Mouse (Mus musculus) forebrain, embryonic 16.5 days (tissue): ENCODE results near the gene Insl3. TPM values are rescaled to one million over a fixed set of nuclear protein-coding genes. Genes with fewer than 3 reads are reported as not detected.
"Not testable (repeated sequence)": the region's sequence is repeated elsewhere in the genome, so short reads cannot be mapped to it uniquely, and the experiment has no call there.

Experiments used
- ATAC-seq: fragments of 200-750 bp; cut with Nextera tagmentation; 2 replicates; pipeline ENCODE4 v1.8.0; 2017; ENCODE audit warnings: mild to moderate bottlenecking, moderate library complexity
- H3K27ac ChIP-seq: fragments of 300-500 bp; sonication (generic); 2 replicates; pipeline ENCODE4 v1.5.1; 2014; ENCODE audit warnings: low read length, control low read depth
- H3K27me3 ChIP-seq: fragments of 300-500 bp; sonication (generic); replicated peaks from 2 replicates; pipeline ENCODE4 v1.6.1; 2014; ENCODE audit warnings: low read length; ENCODE audit not compliant: control insufficient read depth, insufficient read depth
- H3K36me3 ChIP-seq: fragments of 300-500 bp; sonication (generic); 2 replicates; pipeline ENCODE4 v1.6.1; 2014; ENCODE audit not compliant: control insufficient read depth, insufficient read depth
- H3K4me1 ChIP-seq: fragments of 300-500 bp; sonication (generic); replicated peaks from 2 replicates; pipeline ENCODE4 v1.6.1; 2014; ENCODE audit warnings: low read length; ENCODE audit not compliant: control insufficient read depth, insufficient read depth
- H3K4me2 ChIP-seq: fragments of 300-500 bp; sonication (generic); 2 replicates; pipeline ENCODE4 v1.6.1; 2014; ENCODE audit warnings: mild to moderate bottlenecking, low read length, control low read depth
- H3K4me3 ChIP-seq: fragments of 300-500 bp; sonication (generic); replicated peaks from 2 replicates; pipeline ENCODE4 v1.5.1; 2014; ENCODE audit warnings: mild to moderate bottlenecking, low read length, control low read depth
- H3K9ac ChIP-seq: fragments of 300-500 bp; sonication (generic); replicated peaks from 2 replicates; pipeline ENCODE4 v1.6.1; 2014; ENCODE audit warnings: low read depth, low read length, control low read depth
- H3K9me3 ChIP-seq: fragments of 300-500 bp; sonication (generic); 2 replicates; pipeline ENCODE4 v1.6.1; 2016; ENCODE audit warnings: low read length; ENCODE audit not compliant: control insufficient read depth
- WGBS: fragments of 180-500 bp; shearing (Covaris S2); extraction: QIAGEN DNeasy Blood & Tissue Kit; methylation state at CpG from one replicate; pipeline ENCODE4 v1.1.7; 2014; 5-methylcytosine and 5-hydroxymethylcytosine counted together
- polyA plus RNA-seq: library from polyadenylated mRNA; unstranded; fragments of >200 nt; fragmentation: Nextera tagmentation; extraction: Ambion mirVana; gene quantifications from 2 replicates; pipeline ENCODE4 v1.2.1, GENCODE M21; 2015

The Insl3 gene
- polyA plus RNA-seq, 1 experiment from 2014 or later, result not detected

- peaks cover 20% of the 10 kb centered on the region for H3K4me1 ChIP-seq
- no peak overlapping the region for H3K27ac ChIP-seq
- no peak for ATAC-seq
- 43% methylated on average over 12 of the region's 12 CpGs for WGBS
- no peak overlapping the region for H3K9ac ChIP-seq
- no peak overlapping the region for H3K4me3 ChIP-seq
- no peak overlapping the region for H3K4me2 ChIP-seq
- no peaks in the 10 kb centered on the region for H3K36me3 ChIP-seq
- H3K9me3 ChIP-seq, result no peaks in the 10 kb centered on the region
- H3K27me3 ChIP-seq, result peaks cover 98% of the 10 kb centered on the region
These were observed 6.2 kb upstream of the Insl3 start for GRCm38 (mm10) chr8:71682832-71683231.

- Histone ChIP-seq H3K9ac (no peak overlapping the region), H3K27me3 (peaks cover 98% of the 10 kb centered on the region), H3K4me3 (no peak overlapping the region), H3K4me1 (peaks cover 16% of the 10 kb centered on the region), H3K4me2 (no peak overlapping the region), H3K36me3 (no peaks in the 10 kb centered on the region), H3K27ac (no peak overlapping the region), H3K9me3 (no peaks in the 10 kb centered on the region)
- no peak for ATAC-seq
- 8% methylated on average over 10 of the region's 10 CpGs for WGBS
These were observed 4.3 kb upstream of the Insl3 start for GRCm38 (mm10) chr8:71684701-71685100.

- Histone ChIP-seq H3K36me3 (no peaks in the 10 kb centered on the region), H3K27ac (no peak overlapping the region), H3K4me3 (peak overlapping the region; percentile 43), H3K27me3 (peaks cover 100% of the 10 kb centered on the region), H3K9me3 (no peaks in the 10 kb centered on the region), H3K9ac (peak overlapping the region; percentile 41; the same call in 1 of the 2 replicates), H3K4me2 (peak overlapping the region; percentile 67), H3K4me1 (peaks cover 12% of the 10 kb centered on the region)
- WGBS, result 1% methylated on average over 29 of the region's 29 CpGs
- ATAC-seq, result peak; percentile 37
These were observed 3.4 kb upstream of the Insl3 start for GRCm38 (mm10) chr8:71685573-71685972.

GRCm38 (mm10) chr8:71686143-71686734, 2.8 kb upstream of the Insl3 start:
- peak overlapping the region; percentile 67 for H3K4me2 ChIP-seq
- peak overlapping the region; percentile 41; the same call in 1 of the 2 replicates for H3K9ac ChIP-seq
- 1% methylated on average over 23 of the region's 23 CpGs for WGBS
- peak overlapping the region; percentile 43 for H3K4me3 ChIP-seq
- peaks cover 98% of the 10 kb centered on the region for H3K27me3 ChIP-seq
- no peaks in the 10 kb centered on the region for H3K36me3 ChIP-seq
- ATAC-seq, result peak; percentile 21
- no peak overlapping the region for H3K27ac ChIP-seq
- peaks cover 12% of the 10 kb centered on the region for H3K4me1 ChIP-seq
- no peaks in the 10 kb centered on the region for H3K9me3 ChIP-seq

GRCm38 (mm10) chr8:71687616-71688015, 1.4 kb upstream of the Insl3 start:
- H3K4me2 ChIP-seq, result no peak overlapping the region
- H3K27me3 ChIP-seq, result peaks cover 98% of the 10 kb centered on the region
- H3K36me3 ChIP-seq, result no peaks in the 10 kb centered on the region
- no peak for ATAC-seq
- H3K27ac ChIP-seq, result no peak overlapping the region
- H3K4me1 ChIP-seq, result peaks cover 13% of the 10 kb centered on the region
- no peaks in the 10 kb centered on the region for H3K9me3 ChIP-seq
- WGBS, result 3% methylated on average over 8 of the region's 8 CpGs
- no peak overlapping the region for H3K4me3 ChIP-seq
- H3K9ac ChIP-seq, result no peak overlapping the region

GRCm38 (mm10) chr8:71692509-71692908, 3.5 kb downstream of the Insl3 start:
- Histone ChIP-seq H3K4me3 (peak overlapping the region; percentile 18; the same call in 1 of the 2 replicates), H3K27me3 (peaks cover 87% of the 10 kb centered on the region), H3K9ac (no peak overlapping the region), H3K9me3 (no peaks in the 10 kb centered on the region), H3K4me2 (peak overlapping the region; percentile 19; the same call in 1 of the 2 replicates), H3K36me3 (no peaks in the 10 kb centered on the region), H3K27ac (no peak overlapping the region), H3K4me1 (peaks cover 12% of the 10 kb centered on the region)
- ATAC-seq, result no peak
- 2% methylated on average over 30 of the region's 30 CpGs for WGBS

- no peak overlapping the region for H3K9ac ChIP-seq
- peaks cover 12% of the 10 kb centered on the region for H3K4me1 ChIP-seq
- peak overlapping the region; percentile 44 for H3K4me2 ChIP-seq
- peak; percentile 32; the same call in 1 of the 2 replicates for ATAC-seq
- peak overlapping the region; percentile 23 for H3K4me3 ChIP-seq
- no peaks in the 10 kb centered on the region for H3K9me3 ChIP-seq
- peaks cover 81% of the 10 kb centered on the region for H3K27me3 ChIP-seq
- WGBS, result 8% methylated on average over 68 of the region's 68 CpGs
- H3K27ac ChIP-seq, result no peak overlapping the region
- H3K36me3 ChIP-seq, result no peaks in the 10 kb centered on the region
These were observed 4.4 kb downstream of the Insl3 start for GRCm38 (mm10) chr8:71693166-71694041.

- H3K36me3 ChIP-seq, H3K27ac ChIP-seq, H3K9ac ChIP-seq, ATAC-seq, H3K9me3 ChIP-seq, H3K4me3 ChIP-seq, H3K4me2 ChIP-seq: not testable (repeated sequence)
- WGBS, result 65% methylated on average over 12 of the region's 12 CpGs
- H3K27me3 ChIP-seq, result peaks cover 75% of the 10 kb centered on the region
- peaks cover 12% of the 10 kb centered on the region for H3K4me1 ChIP-seq
These were observed 6.4 kb downstream of the Insl3 start for GRCm38 (mm10) chr8:71695456-71695855.

- 9% methylated on average over 29 of the region's 29 CpGs for WGBS
- H3K9ac ChIP-seq, result no peak overlapping the region
- H3K4me1 ChIP-seq, result 0 out of 2 replicates have a peak, but pooled peaks cover 2% of the 10 kb centered on the region
- no peak for ATAC-seq
- H3K27me3 ChIP-seq, result peaks cover 50% of the 10 kb centered on the region
- no peak overlapping the region for H3K27ac ChIP-seq
- H3K36me3 ChIP-seq, result no peaks in the 10 kb centered on the region
- H3K9me3 ChIP-seq, result no peaks in the 10 kb centered on the region
- H3K4me2 ChIP-seq, result peak overlapping the region; percentile 8; the same call in 1 of the 2 replicates
- 0 out of 2 replicates have a peak overlapping the region, but pooled peaks have one; percentile 0 for H3K4me3 ChIP-seq
These were observed 11.7 kb downstream of the Insl3 start for GRCm38 (mm10) chr8:71700493-71701269.
